Mouse (Mus musculus) kidney, adult 2 months (tissue): ENCODE measurements at regions not wholly inside any gene's neighbourhood (a gene's known extent, or its start where the extent isn't known, plus 50 kb on each side); places are given as distances from the start of the nearest gene placed in this dataset.

Experiments
- CTCF ChIP-seq: fragments of 200-500 bp; conservative IDR thresholded peaks from 2 replicates; pipeline ENCODE4 v1.5.1; 2011; ENCODE audit warnings: low read depth, mild to moderate bottlenecking, control low read depth, low read length, moderate library complexity, mixed read lengths; ENCODE audit not compliant: insufficient read depth, insufficient read length
- POLR2A ChIP-seq: fragments of 200-500 bp; IDR thresholded peaks from one replicate; pipeline ENCODE4 v1.6.1; 2011; ENCODE audit warnings: low read depth, low read length, control low read depth

GRCm38 (mm10) chr7:73614341-73614740 lies 72.7 kb upstream of the Chd2 start:
- no peak for TF ChIP-seq POLR2A
- no peak for TF ChIP-seq CTCF
